In the genomic region with DNA sequence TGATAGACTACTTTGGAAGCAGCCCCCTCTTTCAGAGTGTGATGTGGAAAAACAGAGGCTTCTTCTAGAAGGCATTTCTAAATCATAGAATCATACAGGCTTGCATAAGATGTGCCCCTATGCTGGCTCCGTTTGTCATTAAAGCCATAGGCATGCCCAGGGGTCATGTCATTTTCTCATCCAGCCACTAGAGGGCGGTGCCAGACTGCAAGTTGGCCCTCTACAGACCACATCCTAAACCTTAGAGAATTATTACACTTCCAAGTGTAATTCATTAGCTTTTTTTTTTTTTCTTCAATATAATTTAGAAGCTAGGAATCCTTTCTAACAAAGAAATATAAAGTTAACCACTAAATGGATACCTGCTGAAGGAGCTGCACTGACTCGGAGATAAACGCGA, we compare ENCODE assay signal across 9 mouse cellular contexts. TPM values are rescaled to one million over a fixed set of nuclear protein-coding genes. Genes with fewer than 3 reads are reported as not detected.
DNase-seq lines count a peak whose midpoint lies in the region; ATAC-seq and TF ChIP-seq lines count a peak whose summit lies in the region.
"Had no signal": no experiment of that assay in that cellular context is flagged by ENCODE, and none has a peak within 500 bp of the region (broad histone marks: within the 10 kb centered on the region; RNA-seq: fewer than 3 reads in every experiment).

No protein-coding gene starts in this region.

- intact Hi-C loops in left cerebral cortex, postnatal 14 days (cut with DNase I), result no loop called here

- no peaks in the 10 kb centered on the region for H3K4me1 ChIP-seq in intestine, embryonic 14.5 days (replicated peaks; ENCODE audit: control insufficient read depth, insufficient read depth, low read length)
- peaks cover 6% of the 10 kb centered on the region for H3K4me1 ChIP-seq in testis, adult 2 months (ENCODE audit: control insufficient read depth, insufficient read depth, low read length)

- H3K27ac ChIP-seq in intestine, embryonic 14.5 days (ENCODE audit: low read depth), result no peak overlapping the region
- no peak overlapping the region for H3K27ac ChIP-seq in testis, adult 2 months (ENCODE audit: control insufficient read depth, insufficient read depth, low read depth, low read length)
- H3K27ac ChIP-seq: embryonic facial prominence, embryonic 13.5 days had no signal

- no peak for TF ChIP-seq POLR2A in testis, adult 2 months (IDR thresholded peaks at IDR 0.05; ENCODE audit: control insufficient read depth, low read depth, low read length)

- ATAC-seq in intestine, embryonic 14.5 days (replicated peaks; ENCODE audit: low FRiP score, low TSS enrichment, low read depth), result no peak

- no peak overlapping the region for H3K4me3 ChIP-seq in intestine, embryonic 14.5 days (ENCODE audit: low read depth, low read length)
- H3K4me3 ChIP-seq in testis, adult 2 months (ENCODE audit: control insufficient read depth, low read depth, low read length), result no peak overlapping the region
- H3K4me3 ChIP-seq: embryonic facial prominence, embryonic 13.5 days had no signal

- no peaks in the 10 kb centered on the region for H3K9me3 ChIP-seq in intestine, embryonic 14.5 days (ENCODE audit: control insufficient read depth, low read length)
- H3K9me3 ChIP-seq: embryonic facial prominence, embryonic 13.5 days had no signal

- DNase-seq in 3T3-L1 (ENCODE audit: low read depth, low spot score) (peak; percentile 76), NIH3T3 (ENCODE audit: low read depth) (peak; percentile 81)
- DNase-seq in cerebellum, postnatal 10 days, result peak; percentile 85 to 89
- peak; percentile 54 for DNase-seq in frontal cortex, postnatal 25 days (ENCODE audit: low spot score in 2 of 2)
- DNase-seq in intestine, embryonic 14.5 days (ENCODE audit: low spot score), result peak; percentile 82
- peak; percentile 69 to 80 for DNase-seq in left cerebral cortex, postnatal 14 days (ENCODE audit: low spot score in 2 of 2)
- DNase-seq in natural killer cell, adult 2 months (ENCODE audit: low spot score in 2 of 2), result peak; percentile 62 to 73

- 48% methylated on average over 5 of the region's 5 CpGs for WGBS in intestine, embryonic 14.5 days

- peak; percentile 87; the same call in 1 of the 2 replicates for TF ChIP-seq CTCF in testis, adult 2 months (IDR thresholded peaks at IDR 0.05; ENCODE audit: control insufficient read depth, insufficient read depth, insufficient replicate concordance, low read depth, low read length)

- no peak overlapping the region for H3K9ac ChIP-seq in intestine, embryonic 14.5 days (ENCODE audit: low read length)
- H3K9ac ChIP-seq: embryonic facial prominence, embryonic 13.5 days had no signal

- no peak overlapping the region for H3K4me2 ChIP-seq in intestine, embryonic 14.5 days (ENCODE audit: low read length)
- H3K4me2 ChIP-seq: embryonic facial prominence, embryonic 13.5 days had no signal

- peaks cover 26% of the 10 kb centered on the region for H3K27me3 ChIP-seq in intestine, embryonic 14.5 days (replicated peaks; ENCODE audit: control insufficient read depth, insufficient read depth, low read length)
- no peaks in the 10 kb centered on the region for H3K27me3 ChIP-seq in testis, adult 2 months (ENCODE audit: control insufficient read depth, insufficient read depth, low read length)

- no peaks in the 10 kb centered on the region for H3K36me3 ChIP-seq in intestine, embryonic 14.5 days (ENCODE audit: control insufficient read depth, insufficient read depth, low read length)
- no peaks in the 10 kb centered on the region for H3K36me3 ChIP-seq in testis, adult 2 months (ENCODE audit: control insufficient read depth, insufficient read depth, low read length)
- H3K36me3 ChIP-seq: embryonic facial prominence, embryonic 13.5 days had no signal

RNA-seq across cellular contexts. Expression of gene Gm10428, which starts 8.8 kb away (rescaled TPM):
- polyA plus RNA-seq in intestine, embryonic 14.5 days (2014; fragmentation: Nextera tagmentation; extraction: Ambion mirVana), result 0.73 TPM in 1 of 2 replicates, not detected in the other
- not detected for total RNA-seq in left cerebral cortex, postnatal 14 days (2021)
- not detected in 2 replicates for polyA plus RNA-seq in testis, adult 2 months (2012; rRNA removed)
- polyA plus RNA-seq: embryonic facial prominence, embryonic 13.5 days had no signal

RNA-seq across cellular contexts. Expression of gene Zfp287, which starts 12.4 kb away (rescaled TPM):
- polyA plus RNA-seq in intestine, embryonic 14.5 days (2014; fragmentation: Nextera tagmentation; extraction: Ambion mirVana), result 7.7 and 8.9 TPM in 2 replicates
- total RNA-seq in left cerebral cortex, postnatal 14 days (2021), result 10 to 100 TPM; 15.8 to 16.7 TPM
- 2.0 and 2.7 TPM in 2 replicates for polyA plus RNA-seq in testis, adult 2 months (2012; rRNA removed)

RNA-seq across cellular contexts. Expression of gene Zfp286, which starts 45.2 kb away (rescaled TPM):
- 19.3 and 20.3 TPM in 2 replicates for polyA plus RNA-seq in intestine, embryonic 14.5 days (2014; fragmentation: Nextera tagmentation; extraction: Ambion mirVana)
- 10 to 100 TPM; 20.6 to 23.0 TPM for total RNA-seq in left cerebral cortex, postnatal 14 days (2021)
- 7.8 and 8.1 TPM in 2 replicates for polyA plus RNA-seq in testis, adult 2 months (2012; rRNA removed)
